In genomic region chr11:88090293-88090692, GRCm38 (mm10) we compare ENCODE assay signal across 19 mouse cellular contexts.
"Had no signal": no experiment of that assay in that cellular context is flagged by ENCODE, and none has a peak within 500 bp of the region (broad histone marks: within the 10 kb centered on the region; RNA-seq: fewer than 3 reads in every experiment).

No protein-coding gene starts in this region.

- H3K36me3 ChIP-seq: liver, embryonic 13.5 days; liver, embryonic 15.5 days; lung, embryonic 15.5 days; midbrain, embryonic 13.5 days; midbrain, embryonic 15.5 days; neural tube, embryonic 13.5 days; neural tube, embryonic 15.5 days had no signal

- DNase-seq: liver, embryonic 13.5 days; liver, postnatal 0 days; lung, adult 2 months; lung, postnatal 14 days; lung, postnatal 36 days; retina, postnatal 1 day; right cerebral cortex, adult 18-20 months; right cerebral cortex, postnatal 25 days; right cerebral cortex, postnatal 4 days; thymus, adult 18-20 months; thymus, postnatal 25 days; thymus, postnatal 4 days had no signal

- H3K27me3 ChIP-seq: lung, embryonic 15.5 days; midbrain, embryonic 13.5 days; midbrain, embryonic 15.5 days; neural tube, embryonic 13.5 days; neural tube, embryonic 15.5 days had no signal

- ATAC-seq: liver, postnatal 0 days; lung, postnatal 0 days; midbrain, embryonic 13.5 days; midbrain, embryonic 15.5 days had no signal
